Mouse (Mus musculus) forebrain, embryonic 15.5 days (tissue): ENCODE measurements around the gene Igf2bp3. TPM values are rescaled to one million over a fixed set of nuclear protein-coding genes. Genes with fewer than 3 reads are reported as not detected.

Source experiments
- ATAC-seq: fragments of 200-750 bp; cut with Nextera tagmentation; replicated peaks from 2 replicates; pipeline ENCODE4 v1.8.0; 2017; ENCODE audit warnings: mild to moderate bottlenecking, moderate TSS enrichment, moderate library complexity
- H3K27ac ChIP-seq: fragments of 300-500 bp; sonication (generic); replicated peaks from 2 replicates; pipeline ENCODE4 v1.5.1; 2015; ENCODE audit warnings: mild to moderate bottlenecking, inconsistent platforms
- H3K27me3 ChIP-seq: fragments of 300-500 bp; sonication (generic); 2 replicates; pipeline ENCODE4 v1.6.1; 2015; ENCODE audit warnings: inconsistent platforms
- H3K36me3 ChIP-seq: fragments of 300-500 bp; sonication (generic); 2 replicates; pipeline ENCODE4 v1.6.1; 2015; ENCODE audit warnings: mild to moderate bottlenecking, inconsistent platforms
- H3K4me1 ChIP-seq: fragments of 300-500 bp; sonication (generic); 2 replicates; pipeline ENCODE4 v1.6.1; 2015; ENCODE audit warnings: inconsistent platforms
- H3K4me2 ChIP-seq: fragments of 300-500 bp; sonication (generic); replicated peaks from 2 replicates; pipeline ENCODE4 v1.6.1; 2015; ENCODE audit warnings: mild to moderate bottlenecking, inconsistent platforms
- H3K4me3 ChIP-seq: fragments of 300-500 bp; sonication (generic); 2 replicates; pipeline ENCODE4 v1.5.1; 2015; ENCODE audit warnings: mild to moderate bottlenecking, inconsistent platforms
- H3K9ac ChIP-seq: fragments of 300-500 bp; sonication (generic); replicated peaks from 2 replicates; pipeline ENCODE4 v1.6.1; 2015; ENCODE audit warnings: mild to moderate bottlenecking, inconsistent platforms
- H3K9me3 ChIP-seq: fragments of 300-500 bp; sonication (generic); 2 replicates; pipeline ENCODE4 v1.6.1; 2016; ENCODE audit warnings: inconsistent platforms
- WGBS: fragments of 180-500 bp; shearing (Covaris S2); methylation state at CpG from one replicate; pipeline ENCODE4 v1.1.7; 2015; ENCODE audit warnings: mixed read lengths; 5-methylcytosine and 5-hydroxymethylcytosine counted together
- polyA plus RNA-seq: library from polyadenylated mRNA; unstranded; fragments of >200 nt; fragmentation: Nextera tagmentation; extraction: Ambion mirVana; gene quantifications from 2 replicates; pipeline ENCODE4 v1.2.1, GENCODE M21; 2015

The Igf2bp3 gene
- polyA plus RNA-seq, 1 experiment from 2014 or later: 36.5 TPM

- Histone ChIP-seq H3K27me3 (no peaks in the 10 kb centered on the region), H3K27ac (no peak overlapping the region), H3K4me3 (no peak overlapping the region), H3K4me2 (no peak overlapping the region), H3K9me3 (peaks cover 3% of the 10 kb centered on the region), H3K36me3 (peaks cover 5% of the 10 kb centered on the region), H3K9ac (no peak overlapping the region), H3K4me1 (no peaks in the 10 kb centered on the region)
- WGBS: 56% methylated on average over 9 of the region's 9 CpGs
- ATAC-seq: peak; percentile 95
Measured at GRCm38 (mm10) chr6:49236331-49236730, 21.6 kb upstream of the Igf2bp3 start.

DNA sequence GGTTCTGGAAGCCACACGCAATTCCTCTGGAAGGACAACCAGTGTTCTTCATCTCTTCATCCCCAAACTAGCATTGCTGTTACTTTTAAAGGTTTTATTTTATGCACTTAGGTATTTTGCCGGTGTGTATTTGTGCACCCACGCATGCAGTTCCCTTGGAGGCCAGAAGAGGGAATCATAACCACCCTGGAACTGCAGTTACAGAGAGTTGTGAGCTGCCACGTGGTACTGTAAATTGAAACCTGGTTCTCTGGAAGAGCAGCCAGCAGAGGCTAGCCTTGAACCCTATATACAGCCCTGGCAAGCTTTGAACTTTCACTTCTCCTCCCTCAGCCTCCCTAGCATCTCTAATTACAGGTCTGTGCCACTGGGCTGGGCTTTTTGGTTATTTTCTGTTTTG, 18.6 kb upstream of the Igf2bp3 start:
- Histone ChIP-seq H3K4me2 (no peak overlapping the region), H3K27ac (no peak overlapping the region), H3K9me3 (peaks cover 3% of the 10 kb centered on the region), H3K36me3 (no peaks in the 10 kb centered on the region), H3K4me3 (no peak overlapping the region), H3K4me1 (no peaks in the 10 kb centered on the region), H3K9ac (no peak overlapping the region), H3K27me3 (no peaks in the 10 kb centered on the region)
- 67% methylated on average over 4 of the region's 4 CpGs for WGBS
- no peak for ATAC-seq

- H3K27me3 ChIP-seq: no peaks in the 10 kb centered on the region
- H3K4me3 ChIP-seq: no peak overlapping the region
- H3K4me1 ChIP-seq: 0 out of 2 replicates have a peak, but pooled peaks cover 3% of the 10 kb centered on the region
- H3K9me3 ChIP-seq: no peaks in the 10 kb centered on the region
- no peak for ATAC-seq
- no peak overlapping the region for H3K4me2 ChIP-seq
- H3K27ac ChIP-seq: no peak overlapping the region
- no peaks in the 10 kb centered on the region for H3K36me3 ChIP-seq
- WGBS: 13% methylated on average over 7 of the region's 7 CpGs
- H3K9ac ChIP-seq: no peak overlapping the region
Measured at GRCm38 (mm10) chr6:49228126-49228679, 13.4 kb upstream of the Igf2bp3 start.

GRCm38 (mm10) chr6:49227184-49227735, 12.5 kb upstream of the Igf2bp3 start:
- WGBS: 4% methylated on average over 15 of the region's 15 CpGs
- no peak overlapping the region for H3K4me3 ChIP-seq
- ATAC-seq: no peak
- no peak overlapping the region for H3K9ac ChIP-seq
- no peaks in the 10 kb centered on the region for H3K27me3 ChIP-seq
- no peaks in the 10 kb centered on the region for H3K9me3 ChIP-seq
- no peak overlapping the region for H3K27ac ChIP-seq
- 0 out of 2 replicates have a peak, but pooled peaks cover 3% of the 10 kb centered on the region for H3K4me1 ChIP-seq
- H3K4me2 ChIP-seq: peak overlapping the region; percentile 17; the same call in 1 of the 2 replicates
- H3K36me3 ChIP-seq: no peaks in the 10 kb centered on the region

DNA sequence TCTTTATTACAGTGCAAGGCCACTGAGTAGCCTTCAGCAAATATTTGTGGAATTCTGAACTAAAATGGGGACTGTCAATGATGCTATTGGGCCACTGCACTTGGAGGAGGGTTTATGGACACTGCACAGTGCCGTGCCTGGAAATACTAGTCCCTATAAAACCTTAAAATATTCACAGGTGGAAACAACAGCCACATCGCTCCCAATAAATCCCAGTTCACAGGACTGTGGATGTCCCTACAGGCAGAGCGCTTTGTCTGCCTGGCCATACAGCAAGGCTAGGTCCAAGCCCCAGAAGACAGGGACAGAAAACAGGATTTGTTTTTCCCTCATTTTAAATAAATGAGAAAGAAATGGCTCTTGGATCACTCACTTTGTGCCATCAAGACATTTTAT, 11.0 kb upstream of the Igf2bp3 start:
- no peak for ATAC-seq
- Histone ChIP-seq H3K27ac (no peak overlapping the region), H3K36me3 (no peaks in the 10 kb centered on the region), H3K4me2 (no peak overlapping the region), H3K9ac (no peak overlapping the region), H3K27me3 (no peaks in the 10 kb centered on the region), H3K9me3 (no peaks in the 10 kb centered on the region), H3K4me3 (no peak overlapping the region), H3K4me1 (0 out of 2 replicates have a peak, but pooled peaks cover 3% of the 10 kb centered on the region)
- 85% methylated on average over 3 of the region's 3 CpGs for WGBS

DNA sequence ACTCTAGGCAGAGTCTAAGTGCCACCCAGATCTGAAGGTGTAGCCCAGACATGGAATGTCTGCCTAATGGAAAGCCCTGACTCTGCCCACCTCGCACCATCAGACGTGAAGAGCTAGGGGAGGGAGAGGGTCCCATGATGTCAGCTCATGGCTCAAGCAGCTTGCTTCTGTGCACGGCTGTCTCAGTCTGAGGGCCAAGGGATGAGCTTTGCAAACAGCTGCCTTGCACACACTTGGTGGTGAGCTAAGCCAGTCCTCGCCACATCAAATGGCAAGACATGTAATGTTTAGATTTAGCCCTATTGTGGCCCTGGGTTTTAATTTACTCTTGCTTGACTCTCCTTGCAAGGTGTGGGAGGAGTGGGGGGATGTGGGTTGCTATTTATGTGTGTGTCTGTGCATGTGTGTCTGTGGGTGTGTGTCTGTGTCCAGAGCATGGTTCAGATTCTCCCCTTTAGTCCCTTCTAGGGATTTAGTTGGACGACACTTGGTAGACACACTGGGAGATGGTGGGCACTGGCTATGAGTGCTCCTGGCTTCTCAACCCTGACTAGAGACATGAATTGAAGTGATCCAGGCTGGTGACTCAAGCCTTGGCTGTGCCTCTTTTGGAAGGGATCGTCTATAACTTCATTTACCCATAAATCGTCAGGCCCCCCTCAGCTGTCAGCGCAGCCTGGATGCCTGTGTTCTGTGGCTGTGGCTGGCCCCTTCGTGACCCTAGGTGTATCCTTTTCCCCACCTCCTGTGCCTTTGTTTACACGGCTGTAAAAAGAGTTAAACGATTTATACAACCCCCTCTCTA, 10.4 kb upstream of the Igf2bp3 start:
- ATAC-seq: no peak
- Histone ChIP-seq H3K27me3 (no peaks in the 10 kb centered on the region), H3K9ac (no peak overlapping the region), H3K4me2 (no peak overlapping the region), H3K9me3 (no peaks in the 10 kb centered on the region), H3K36me3 (no peaks in the 10 kb centered on the region), H3K4me3 (no peak overlapping the region), H3K4me1 (peaks cover 4% of the 10 kb centered on the region), H3K27ac (no peak overlapping the region)
- WGBS: 61% methylated on average over 11 of the region's 11 CpGs

GRCm38 (mm10) chr6:49221906-49222305, 7.1 kb upstream of the Igf2bp3 start:
- 6% methylated on average over 7 of the region's 7 CpGs for WGBS
- Histone ChIP-seq H3K27ac (no peak overlapping the region), H3K36me3 (no peaks in the 10 kb centered on the region), H3K4me3 (no peak overlapping the region), H3K27me3 (no peaks in the 10 kb centered on the region), H3K9ac (no peak overlapping the region), H3K4me1 (peaks cover 12% of the 10 kb centered on the region), H3K9me3 (no peaks in the 10 kb centered on the region), H3K4me2 (no peak overlapping the region)
- no peak for ATAC-seq

GRCm38 (mm10) chr6:49219920-49220604, 5.3 kb upstream of the Igf2bp3 start:
- no peak overlapping the region for H3K27ac ChIP-seq
- peak overlapping the region; percentile 21 for H3K4me2 ChIP-seq
- no peak overlapping the region for H3K4me3 ChIP-seq
- H3K9ac ChIP-seq: no peak overlapping the region
- 3% methylated on average over 16 of the region's 16 CpGs for WGBS
- H3K27me3 ChIP-seq: no peaks in the 10 kb centered on the region
- H3K4me1 ChIP-seq: peaks cover 19% of the 10 kb centered on the region
- no peaks in the 10 kb centered on the region for H3K9me3 ChIP-seq
- ATAC-seq: no peak
- no peaks in the 10 kb centered on the region for H3K36me3 ChIP-seq

DNA sequence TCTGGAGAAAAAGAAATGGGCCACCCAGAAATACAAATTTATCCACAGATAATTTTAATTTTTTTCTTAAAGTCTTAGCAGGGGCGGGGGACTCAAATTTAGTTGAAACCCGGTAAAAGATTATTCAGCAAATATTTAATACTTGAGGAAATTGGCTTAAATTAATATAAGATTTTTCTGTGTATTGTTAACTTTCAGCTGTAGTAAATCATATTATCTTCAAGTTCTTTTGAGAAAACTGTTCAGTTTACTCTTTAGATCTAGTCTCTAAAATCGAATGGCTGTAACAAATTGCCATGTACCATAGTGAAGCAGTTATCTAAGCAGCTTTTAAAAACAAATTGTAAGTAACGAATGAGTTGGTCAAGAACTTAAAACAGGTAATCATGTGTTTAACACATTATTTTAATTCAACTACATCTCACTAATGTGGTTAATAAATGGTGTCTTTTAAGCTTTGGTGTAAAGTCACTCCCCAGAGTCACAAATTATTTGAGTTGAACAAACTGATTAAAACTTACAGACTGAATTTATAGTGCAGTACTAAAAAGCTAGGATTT, 4.3 kb upstream of the Igf2bp3 start:
- peaks cover 19% of the 10 kb centered on the region for H3K4me1 ChIP-seq
- H3K27ac ChIP-seq: no peak overlapping the region
- ATAC-seq: no peak
- no peak overlapping the region for H3K4me2 ChIP-seq
- no peaks in the 10 kb centered on the region for H3K27me3 ChIP-seq
- H3K4me3 ChIP-seq: no peak overlapping the region
- 16% methylated on average over 4 of the region's 4 CpGs for WGBS
- H3K36me3 ChIP-seq: no peaks in the 10 kb centered on the region
- no peak overlapping the region for H3K9ac ChIP-seq
- H3K9me3 ChIP-seq: no peaks in the 10 kb centered on the region

DNA sequence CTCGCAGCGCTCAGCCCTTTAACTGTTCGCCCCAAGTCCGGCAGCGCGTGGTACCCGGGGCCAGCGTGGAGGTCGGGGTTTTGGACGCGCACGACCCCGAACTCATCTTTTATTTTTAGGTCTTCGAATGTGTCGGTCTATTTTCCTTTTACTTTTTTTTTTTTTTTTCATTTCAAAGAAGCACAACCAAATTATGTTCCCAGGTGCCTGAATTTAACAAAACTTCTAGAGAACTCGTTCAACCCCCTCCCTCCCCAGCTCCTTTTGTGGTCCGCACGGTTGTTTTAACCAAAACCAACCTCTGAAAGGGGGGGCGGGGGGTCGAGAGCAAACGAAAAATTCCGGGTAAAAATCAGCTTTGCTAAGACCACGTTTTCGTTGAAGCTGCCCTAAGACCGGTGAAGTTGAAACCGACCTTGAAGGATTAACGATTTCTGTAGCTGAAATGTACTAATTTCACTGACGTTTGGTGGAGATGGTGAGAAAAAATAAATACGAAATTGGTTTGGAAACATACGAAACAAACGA, 3.6 kb upstream of the Igf2bp3 start:
- peak overlapping the region; percentile 51 for H3K4me3 ChIP-seq
- under 1% methylated on average over 31 of the region's 31 CpGs for WGBS
- H3K27ac ChIP-seq: no peak overlapping the region
- no peak overlapping the region; the same call in none of the 2 replicates for H3K9ac ChIP-seq
- H3K9me3 ChIP-seq: no peaks in the 10 kb centered on the region
- H3K4me1 ChIP-seq: peaks cover 21% of the 10 kb centered on the region
- peak overlapping the region; percentile 84 for H3K4me2 ChIP-seq
- ATAC-seq: no peak
- no peaks in the 10 kb centered on the region for H3K27me3 ChIP-seq
- no peaks in the 10 kb centered on the region for H3K36me3 ChIP-seq

DNA sequence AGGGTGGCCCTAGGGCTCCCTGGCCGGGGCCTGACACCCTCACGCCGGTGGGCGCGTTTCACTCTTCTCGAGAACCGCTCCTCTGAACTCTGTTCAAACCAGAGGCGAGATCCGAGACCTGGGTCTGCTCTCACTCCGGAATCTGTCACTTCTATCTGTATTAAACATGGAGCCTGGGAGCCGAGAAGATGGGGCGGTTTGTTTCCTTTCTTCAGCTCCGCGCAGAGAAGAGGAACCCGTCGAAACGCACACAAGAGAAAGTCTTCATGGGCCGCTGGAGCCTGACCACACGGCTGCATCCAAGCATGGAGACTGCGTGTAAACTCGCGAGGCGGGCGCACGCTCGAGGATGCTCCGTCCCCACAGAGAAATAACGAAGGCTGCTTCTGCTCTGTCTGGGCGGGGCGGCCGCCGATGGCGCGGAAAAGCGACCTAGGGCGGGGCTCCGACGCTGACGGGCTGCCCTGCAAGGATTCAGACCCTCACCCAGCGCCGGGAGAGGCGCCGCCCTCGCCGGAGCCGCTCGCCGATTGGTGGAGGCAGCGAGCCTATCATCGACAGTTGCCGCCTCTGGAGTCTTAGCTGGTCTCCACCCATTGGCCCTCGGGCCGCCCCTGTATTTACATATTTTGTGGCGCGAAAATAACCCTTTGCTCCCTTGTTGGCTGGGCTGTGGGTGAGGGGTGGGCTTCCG, 3.0 kb upstream of the Igf2bp3 start:
- peak; percentile 94 for ATAC-seq
- H3K4me1 ChIP-seq: peaks cover 28% of the 10 kb centered on the region
- H3K36me3 ChIP-seq: no peaks in the 10 kb centered on the region
- peak overlapping the region; percentile 51 for H3K4me3 ChIP-seq
- H3K4me2 ChIP-seq: peak overlapping the region; percentile 84
- H3K27me3 ChIP-seq: no peaks in the 10 kb centered on the region
- under 1% methylated on average over 56 of the region's 56 CpGs for WGBS
- H3K9me3 ChIP-seq: no peaks in the 10 kb centered on the region
- H3K9ac ChIP-seq: peak overlapping the region; percentile 55
- H3K27ac ChIP-seq: peak overlapping the region; percentile 90
